Mouse (Mus musculus) heart, embryonic 14.5 days (tissue): ENCODE measurements around the gene Pnrc1. TPM values are rescaled to one million over a fixed set of nuclear protein-coding genes. Genes with fewer than 3 reads are reported as not detected.
"Not testable (repeated sequence)": the region's sequence is repeated elsewhere in the genome, so short reads cannot be mapped to it uniquely, and the experiment has no call there.

Source experiments
- ATAC-seq: fragments of 200-750 bp; cut with Nextera tagmentation; 2 replicates; pipeline ENCODE4 v1.8.0; 2017; ENCODE audit warnings: low read depth, moderate TSS enrichment; ENCODE audit not compliant: insufficient number of reproducible peaks, insufficient read depth, low FRiP score
- H3K27ac ChIP-seq, 2 experiments: fragments of 200-500 bp in 1 of 2; fragments of 300-500 bp in 1 of 2; sonication (generic) in 1 of 2; replicated peaks in 1 of 2; 2 replicates each; pipeline ENCODE4 v1.5.1; 2012 to 2014; ENCODE audit warnings: low read depth in 2 of 2, low read length in 2 of 2, control low read depth in 1 of 2, mild to moderate bottlenecking in 1 of 2, mixed read lengths in 1 of 2; ENCODE audit not compliant: control insufficient read depth in 1 of 2, insufficient read depth in 1 of 2
- H3K27me3 ChIP-seq: fragments of 300-500 bp; sonication (generic); 2 replicates; pipeline ENCODE4 v1.6.1; 2014; ENCODE audit warnings: mild to moderate bottlenecking, low read length, control low read depth; ENCODE audit not compliant: control insufficient read depth, insufficient read depth
- H3K36me3 ChIP-seq: fragments of 300-500 bp; sonication (generic); 2 replicates; pipeline ENCODE4 v1.6.1; 2014; ENCODE audit warnings: mild to moderate bottlenecking, control low read depth, low read length, mixed read lengths; ENCODE audit not compliant: control insufficient read depth, insufficient read depth
- H3K4me1 ChIP-seq, 2 experiments: fragments of 200-500 bp in 1 of 2; fragments of 300-500 bp in 1 of 2; sonication (generic) in 1 of 2; 2 replicates each; pipeline ENCODE4 v1.6.1; 2012 to 2014; ENCODE audit warnings: low read length in 2 of 2, control low read depth in 1 of 2, mixed read lengths in 1 of 2; ENCODE audit not compliant: control insufficient read depth in 2 of 2, insufficient read depth in 2 of 2
- H3K4me2 ChIP-seq: fragments of 300-500 bp; sonication (generic); 2 replicates; pipeline ENCODE4 v1.6.1; 2014; ENCODE audit warnings: mild to moderate bottlenecking, low read length
- H3K4me3 ChIP-seq, 2 experiments: fragments of 200-500 bp in 1 of 2; fragments of 300-500 bp in 1 of 2; sonication (generic) in 1 of 2; 2 replicates each; pipeline ENCODE4 v1.5.1; 2012 to 2014; ENCODE audit warnings: low read length in 2 of 2, mild to moderate bottlenecking in 2 of 2, control low read depth in 1 of 2, low read depth in 1 of 2, moderate library complexity in 1 of 2; ENCODE audit not compliant: control insufficient read depth in 1 of 2, insufficient read depth in 1 of 2
- H3K9ac ChIP-seq: fragments of 300-500 bp; sonication (generic); 2 replicates; pipeline ENCODE4 v1.6.1; 2014; ENCODE audit warnings: mild to moderate bottlenecking, low read length
- H3K9me3 ChIP-seq: fragments of 300-500 bp; sonication (generic); 2 replicates; pipeline ENCODE4 v1.6.1; 2016; ENCODE audit warnings: low read length, control low read depth; ENCODE audit not compliant: control insufficient read depth
- WGBS: fragments of 180-500 bp; shearing (Covaris S2); extraction: QIAGEN DNeasy Blood & Tissue Kit; methylation state at CpG from one replicate; pipeline ENCODE4 v1.1.7; 2014; 5-methylcytosine and 5-hydroxymethylcytosine counted together
- polyA plus RNA-seq: library from polyadenylated mRNA; unstranded; fragments of >200 nt; fragmentation: Nextera tagmentation; extraction: Ambion mirVana; gene quantifications from 2 replicates; pipeline ENCODE4 v1.2.1, GENCODE M21; 2014

The Pnrc1 gene
- polyA plus RNA-seq, 1 experiment from 2014 or later = 119 TPM

DNA sequence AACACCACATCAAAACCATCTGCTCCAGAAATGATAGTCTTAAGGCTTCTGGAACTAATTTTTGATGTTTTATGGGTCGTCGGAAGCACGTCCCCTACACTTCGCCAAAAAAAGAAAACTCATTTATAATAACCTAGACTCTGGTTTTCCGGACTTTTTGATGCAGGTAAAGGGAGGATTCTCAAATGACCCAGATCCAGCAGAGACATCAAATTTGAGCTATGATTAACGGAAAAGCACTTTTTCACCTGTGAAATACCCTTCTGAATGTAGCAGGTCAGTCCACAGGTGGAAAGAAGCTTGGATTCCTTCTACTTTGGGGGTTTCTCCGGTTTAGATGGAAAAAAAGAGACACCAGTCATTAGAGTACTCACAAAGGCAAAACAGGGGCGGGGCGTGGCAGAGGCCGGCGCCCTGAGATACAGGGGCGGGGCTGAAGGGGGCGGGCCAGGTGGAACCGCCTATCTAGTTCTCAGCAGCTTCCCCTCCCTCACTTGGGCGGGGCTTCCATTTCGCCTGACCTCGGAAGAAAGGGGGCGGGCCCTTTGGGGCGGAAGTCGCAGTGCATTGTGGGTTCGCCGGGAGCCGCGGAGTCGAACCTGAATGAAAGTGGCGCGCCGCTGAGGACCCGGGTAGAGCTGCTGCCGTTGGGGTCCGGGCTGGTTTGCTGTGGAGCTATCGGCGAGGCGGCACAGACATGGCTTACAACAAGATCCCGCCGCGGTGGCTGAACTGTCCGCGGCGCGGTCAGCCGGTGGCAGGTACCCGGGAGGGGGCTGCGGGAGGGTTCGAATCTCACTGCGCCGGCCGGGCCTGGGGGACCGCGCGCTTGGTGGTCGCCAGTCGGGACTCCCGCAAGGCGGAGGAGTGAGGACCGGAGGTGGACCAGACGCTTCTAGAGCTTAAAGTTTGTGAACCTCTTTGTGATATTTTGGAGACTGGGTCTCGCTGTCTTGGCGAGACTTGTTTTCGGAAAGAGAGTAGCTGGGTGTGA lies 20.1 kb upstream of the Pnrc1 start, which contains the start of gene Rngtt:
Rngtt (plus strand) TSS at position 548 of the 994 bp plus-strand sequence.
- peak within 1 kb of the TSS; percentile 45 to 59; a peak in 3 of 4 replicates for H3K27ac ChIP-seq
- H3K9me3 ChIP-seq = no peaks in the 10 kb centered on the region
- H3K27me3 ChIP-seq = no peaks in the 10 kb centered on the region
- H3K4me1 ChIP-seq = peaks cover 0 to 6% of the 10 kb centered on the region in 2 experiments; a peak in 2 of 4 replicates
- H3K4me2 ChIP-seq = peak within 1 kb of the TSS; percentile 88
- WGBS = 4% methylated on average over 58 of the region's 60 CpGs
- peak within 1 kb of the TSS; percentile 87 to 92 for H3K4me3 ChIP-seq
- H3K36me3 ChIP-seq = 0 out of 2 replicates have a peak, but pooled peaks cover 5% of the 10 kb centered on the region
- peak within 1 kb of the TSS; percentile 84 for H3K9ac ChIP-seq
- ATAC-seq = peak; percentile 93

DNA sequence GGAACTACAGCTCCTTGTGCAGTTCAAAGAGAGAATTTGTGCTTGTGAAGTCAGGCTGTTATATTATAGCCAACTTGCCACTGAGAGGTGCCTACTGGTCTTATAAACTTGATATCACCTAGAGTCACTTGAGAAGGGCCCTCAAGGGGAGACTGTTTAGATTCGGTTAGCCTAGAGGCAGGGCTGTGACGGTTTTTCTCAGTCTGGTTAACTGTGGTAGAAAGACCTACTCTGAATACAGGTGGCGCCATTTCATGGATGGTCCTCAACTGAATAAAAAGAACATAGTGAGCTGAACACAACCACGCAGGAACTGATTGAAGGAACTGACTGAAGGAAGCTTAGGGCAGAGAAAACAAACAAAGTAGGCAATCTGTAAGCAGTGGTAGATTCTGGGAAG lies 17.2 kb upstream of the Pnrc1 start:
- peaks cover 0 to 6% of the 10 kb centered on the region in 2 experiments; a peak in 2 of 4 replicates for H3K4me1 ChIP-seq
- H3K4me2 ChIP-seq = no peak overlapping the region
- no peak for ATAC-seq
- 0 out of 2 replicates have a peak, but pooled peaks cover 2% of the 10 kb centered on the region for H3K36me3 ChIP-seq
- no peak overlapping the region for H3K4me3 ChIP-seq
- H3K27ac ChIP-seq = no peak overlapping the region
- WGBS = 58% methylated on average over 4 of the region's 4 CpGs
- H3K9ac ChIP-seq = no peak overlapping the region
- H3K27me3 ChIP-seq = no peaks in the 10 kb centered on the region
- peaks cover 3% of the 10 kb centered on the region; the same call in 1 of the 2 replicates for H3K9me3 ChIP-seq

DNA sequence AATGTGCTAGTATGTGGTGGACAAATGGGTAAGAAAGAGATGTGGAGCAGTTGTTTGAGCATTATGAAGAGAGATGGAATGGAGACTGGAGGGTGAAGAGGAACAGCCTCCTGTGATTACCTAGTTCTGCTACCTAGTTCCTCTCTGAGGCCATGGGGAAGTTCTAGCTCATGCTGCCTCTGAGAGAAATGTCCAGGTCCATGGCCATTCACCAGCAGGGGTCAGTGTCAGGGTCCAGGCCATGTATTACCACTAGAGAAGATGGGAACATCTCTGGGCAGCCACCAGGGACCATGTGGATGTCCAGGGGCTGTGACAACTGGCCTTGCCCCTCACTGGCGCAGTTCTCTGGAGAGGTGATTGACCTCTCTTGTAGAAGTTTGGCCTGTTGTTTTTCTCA lies 13.1 kb upstream of the Pnrc1 start:
- Histone ChIP-seq H3K36me3 (no peaks in the 10 kb centered on the region), H3K4me1 (no peaks in the 10 kb centered on the region), H3K9me3 (peaks cover 9% of the 10 kb centered on the region), H3K4me3 (no peak overlapping the region), H3K4me2 (no peak overlapping the region), H3K27me3 (no peaks in the 10 kb centered on the region), H3K27ac (no peak overlapping the region), H3K9ac (no peak overlapping the region)
- 100% methylated on average over 1 of the region's 1 CpGs for WGBS
- no peak for ATAC-seq

DNA sequence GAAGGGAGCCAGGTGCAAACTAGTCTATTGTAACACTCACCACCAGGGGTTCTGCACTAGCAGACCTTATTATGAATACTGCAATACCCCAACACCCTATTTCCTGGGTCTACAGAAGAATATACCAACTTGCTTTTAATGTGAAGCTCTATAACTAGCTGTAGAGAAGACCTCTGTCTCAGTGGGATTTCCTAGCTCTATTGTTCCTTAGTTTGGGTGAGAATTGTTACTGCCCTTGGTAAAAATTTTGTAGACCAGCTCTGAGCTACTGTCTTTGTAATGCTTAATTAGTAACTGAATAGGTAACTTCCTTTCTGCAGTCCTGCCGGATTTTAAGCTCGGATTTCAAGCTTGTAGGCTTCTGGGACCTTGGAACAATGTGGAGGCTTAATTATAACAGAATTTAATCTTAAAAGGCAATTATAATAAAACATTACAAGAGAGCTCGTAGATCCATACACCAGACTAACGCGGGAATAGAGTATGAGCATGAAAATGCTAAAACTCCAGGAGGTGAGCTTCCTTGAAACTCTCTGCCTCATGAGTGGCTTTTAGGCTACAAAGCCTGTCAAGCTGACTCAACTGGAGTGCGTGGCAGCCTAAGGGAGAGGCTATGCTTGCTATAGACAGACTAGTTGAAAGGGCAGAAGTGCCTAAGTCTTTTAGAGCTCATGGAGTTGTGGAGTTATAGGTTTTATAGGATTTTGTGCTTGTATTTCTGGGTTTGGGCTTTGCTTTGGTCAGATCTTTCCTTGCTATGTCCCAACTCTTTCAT lies 11.1 kb upstream of the Pnrc1 start:
- not testable (repeated sequence) for ATAC-seq, H3K4me1 ChIP-seq, H3K4me2 ChIP-seq, H3K9me3 ChIP-seq, H3K27me3 ChIP-seq, H3K36me3 ChIP-seq, H3K4me3 ChIP-seq, H3K27ac ChIP-seq, H3K9ac ChIP-seq
- 83% methylated on average over 6 of the region's 6 CpGs for WGBS

DNA sequence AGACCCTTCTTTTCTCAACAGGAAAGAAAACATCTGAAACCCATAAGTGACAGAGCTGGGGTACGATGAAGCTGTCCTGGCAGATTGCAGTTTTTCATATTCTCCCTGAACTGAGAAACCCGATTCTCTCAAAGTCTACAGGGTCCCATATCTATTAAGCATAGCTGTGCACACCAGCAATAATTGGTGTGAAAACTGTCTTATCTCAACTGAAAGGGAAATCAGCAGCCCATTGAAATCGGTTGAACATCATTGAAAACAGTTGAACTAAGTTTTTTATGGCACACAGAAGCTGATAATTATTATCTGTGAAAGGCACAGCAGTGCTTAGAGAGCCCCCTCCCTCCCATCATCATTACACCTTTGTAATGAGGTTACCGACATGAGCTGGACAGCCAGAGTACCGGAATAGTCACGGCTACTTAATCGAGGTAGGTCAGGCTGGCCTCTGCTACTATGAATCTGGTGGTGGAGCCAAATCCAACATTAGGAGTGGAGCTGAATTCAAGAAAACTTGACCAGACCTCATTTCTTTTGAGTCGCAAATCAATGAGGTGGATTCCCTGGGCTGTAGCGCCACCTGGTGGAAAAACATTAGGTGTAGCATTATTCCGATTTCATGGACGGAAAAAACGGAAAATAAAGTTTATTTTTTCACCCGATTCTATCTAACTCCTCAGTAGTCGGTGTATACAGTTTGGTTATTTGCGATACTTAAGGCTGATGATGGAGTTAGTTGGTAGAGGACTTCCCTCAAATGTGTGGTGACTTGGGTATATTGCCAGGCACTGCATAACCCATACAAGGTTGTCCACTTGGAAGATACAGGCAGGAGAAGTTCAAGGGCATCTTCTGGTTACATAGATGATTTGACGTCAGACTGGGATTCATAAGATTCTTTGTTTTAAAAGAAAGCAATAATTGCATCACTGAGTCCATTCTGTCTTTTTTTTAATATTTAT lies 2.7 kb upstream of the Pnrc1 start:
- 23% methylated on average over 16 of the region's 16 CpGs for WGBS
- no peak overlapping the region for H3K4me3 ChIP-seq
- H3K9ac ChIP-seq = 0 out of 2 replicates have a peak overlapping the region, but pooled peaks have one; percentile 12
- no peaks in the 10 kb centered on the region for H3K9me3 ChIP-seq
- no peaks in the 10 kb centered on the region for H3K27me3 ChIP-seq
- H3K36me3 ChIP-seq = no peaks in the 10 kb centered on the region
- H3K4me2 ChIP-seq = peak overlapping the region; percentile 43
- no peak for ATAC-seq
- no peaks in the 10 kb centered on the region; a peak in 1 of 4 replicates for H3K4me1 ChIP-seq
- H3K27ac ChIP-seq = no peak overlapping the region

DNA sequence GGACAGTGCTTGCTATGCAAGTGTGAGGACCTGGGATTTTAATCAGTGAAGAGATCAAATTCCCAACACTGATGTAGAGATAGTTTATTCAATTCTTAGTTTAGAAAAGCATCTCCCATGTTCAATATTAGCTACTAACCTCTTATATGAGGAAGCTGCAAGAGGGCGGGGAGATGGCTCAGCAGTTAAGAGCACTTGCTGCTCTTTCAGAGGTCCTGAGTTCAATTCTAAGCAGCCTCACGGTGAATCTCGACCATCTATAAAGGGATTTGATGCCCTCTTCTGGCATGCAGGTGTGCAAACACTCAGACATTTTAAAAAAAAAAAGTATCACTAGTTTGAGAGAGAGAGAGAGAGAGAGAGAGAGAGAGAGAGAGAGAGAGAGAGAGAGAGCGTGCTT lies 915 bp upstream of the Pnrc1 start:
- no peak overlapping the region for H3K27ac ChIP-seq
- H3K27me3 ChIP-seq = no peaks in the 10 kb centered on the region
- H3K9ac ChIP-seq = no peak overlapping the region
- H3K36me3 ChIP-seq = no peaks in the 10 kb centered on the region
- no peaks in the 10 kb centered on the region; a peak in 1 of 4 replicates for H3K4me1 ChIP-seq
- H3K9me3 ChIP-seq = no peaks in the 10 kb centered on the region
- no peak overlapping the region for H3K4me2 ChIP-seq
- no peak overlapping the region for H3K4me3 ChIP-seq
- WGBS = 60% methylated on average over 4 of the region's 4 CpGs
- ATAC-seq = no peak
